Mouse (Mus musculus) MEL (cell line): ENCODE measurements around the gene Sort1. TPM values are rescaled to one million over a fixed set of nuclear protein-coding genes. Genes with fewer than 3 reads are reported as not detected.

Experiments
- DNase-seq: peaks from one replicate; pipeline ENCODE4 v3.0.0; 2011; ENCODE audit warnings: low read depth, low spot score
- H3K27ac ChIP-seq: 2 replicates; pipeline ENCODE4 v1.5.1; 2012; ENCODE audit warnings: low read depth, mild to moderate bottlenecking, control low read depth, low read length, moderate library complexity; ENCODE audit not compliant: control insufficient read depth
- H3K27me3 ChIP-seq, 2 experiments: fragments of 150-350 bp in 1 of 2; sonication (generic) in 1 of 2; 2 replicates each; pipeline ENCODE4 v1.6.1; 2012; ENCODE audit warnings: low read length in 2 of 2, mild to moderate bottlenecking in 2 of 2, improper control_type of control experiment in 1 of 2, moderate library complexity in 1 of 2; ENCODE audit not compliant: insufficient read depth in 2 of 2, control insufficient read depth in 1 of 2
- H3K36me3 ChIP-seq, 2 experiments: 2 replicates each; pipeline ENCODE4 v1.6.1; 2012 to 2014; ENCODE audit warnings: low read length in 2 of 2, improper control_type of control experiment in 1 of 2, inconsistent platforms in 1 of 2, mild to moderate bottlenecking in 1 of 2; ENCODE audit not compliant: insufficient read depth in 2 of 2, control insufficient read depth in 1 of 2
- H3K4me1 ChIP-seq, 2 experiments: fragments of 150-350 bp in 1 of 2; sonication (generic) in 1 of 2; 2 replicates each; pipeline ENCODE4 v1.6.1; 2012; ENCODE audit warnings: low read length in 2 of 2, improper control_type of control experiment in 1 of 2, mild to moderate bottlenecking in 1 of 2; ENCODE audit not compliant: insufficient read depth in 2 of 2, control insufficient read depth in 1 of 2
- H3K4me3 ChIP-seq, 2 experiments: fragments of 150-350 bp in 1 of 2; sonication (generic) in 1 of 2; 2 replicates each; pipeline ENCODE4 v1.5.1; 2012; ENCODE audit warnings: low read depth in 2 of 2, low read length in 2 of 2, mild to moderate bottlenecking in 2 of 2, moderate library complexity in 2 of 2, control low read depth in 1 of 2, improper control_type of control experiment in 1 of 2; ENCODE audit not compliant: control insufficient read depth in 1 of 2, insufficient read depth in 1 of 2
- H3K79me2 ChIP-seq: 2 replicates; pipeline ENCODE4 v1.6.1; 2012; ENCODE audit warnings: mild to moderate bottlenecking, low read length, moderate library complexity; ENCODE audit not compliant: control insufficient read depth, poor library complexity, insufficient read depth
- H3K9ac ChIP-seq: 2 replicates; pipeline ENCODE4 v1.6.1; 2012; ENCODE audit warnings: low read depth, mild to moderate bottlenecking, control low read depth, low read length, moderate library complexity; ENCODE audit not compliant: control insufficient read depth, poor library complexity, severe bottlenecking
- H3K9me3 ChIP-seq: fragments of 150-350 bp; sonication (generic); replicated peaks from 2 replicates; pipeline ENCODE4 v1.6.1; 2012; ENCODE audit warnings: mild to moderate bottlenecking, low read length, improper control_type of control experiment, moderate library complexity; ENCODE audit not compliant: insufficient read depth
- CHD1 ChIP-seq: IDR thresholded peaks from 2 replicates; pipeline ENCODE4 v1.6.1; 2012; ENCODE audit warnings: low read depth, mild to moderate bottlenecking, inconsistent platforms, low read length, improper control_type of control experiment
- CTCF ChIP-seq, 3 experiments: IDR thresholded peaks in 2 of 3; conservative IDR thresholded peaks in 1 of 3; 2 replicates each; pipeline ENCODE4 v1.5.1; 2011 to 2012; ENCODE audit warnings: low read length in 3 of 3, low read depth in 2 of 3, mild to moderate bottlenecking in 2 of 3, improper control_type of control experiment in 1 of 3, inconsistent platforms in 1 of 3, mixed read lengths in 1 of 3, moderate library complexity in 1 of 3; ENCODE audit not compliant: control insufficient read depth in 1 of 3, insufficient read depth in 1 of 3, poor library complexity in 1 of 3, severe bottlenecking in 1 of 3
- ELF1 ChIP-seq: IDR thresholded peaks from 2 replicates; pipeline ENCODE4 v1.6.1; 2014; ENCODE audit warnings: low read depth, mild to moderate bottlenecking, inconsistent platforms, low read length, improper control_type of control experiment, moderate library complexity
- EP300 ChIP-seq, 2 experiments: IDR thresholded peaks; 2 replicates each; pipeline ENCODE4 v1.6.1; 2011; ENCODE audit warnings: improper control_type of control experiment in 2 of 2, low read length in 2 of 2, low read depth in 1 of 2, mild to moderate bottlenecking in 1 of 2
- ETS1 ChIP-seq: IDR thresholded peaks from 2 replicates; pipeline ENCODE4 v1.6.1; 2012; ENCODE audit warnings: low read depth, mild to moderate bottlenecking, inconsistent platforms, low read length, improper control_type of control experiment, moderate library complexity
- KAT2A ChIP-seq: conservative IDR thresholded peaks from 2 replicates; pipeline ENCODE4 v1.6.1; 2012; ENCODE audit warnings: low read depth, low read length, improper control_type of control experiment, inconsistent platforms
- MAZ ChIP-seq: IDR thresholded peaks from 2 replicates; pipeline ENCODE4 v1.6.1; 2012; ENCODE audit warnings: low read depth, mild to moderate bottlenecking, inconsistent platforms, low read length, improper control_type of control experiment
- MXI1 ChIP-seq: IDR thresholded peaks from 2 replicates; pipeline ENCODE4 v1.6.1; 2011; ENCODE audit warnings: mild to moderate bottlenecking, low read depth, low read length, improper control_type of control experiment
- POLR2AphosphoS5 ChIP-seq: IDR thresholded peaks from 2 replicates; pipeline ENCODE4 v1.6.1; 2012; ENCODE audit warnings: low read depth, borderline replicate concordance, mild to moderate bottlenecking, inconsistent platforms, low read length, moderate library complexity, mixed read lengths
- RCOR1 ChIP-seq: IDR thresholded peaks from 2 replicates; pipeline ENCODE4 v1.6.1; 2012; ENCODE audit warnings: low read depth, mild to moderate bottlenecking, inconsistent platforms, low read length, improper control_type of control experiment
- SIN3A ChIP-seq: IDR thresholded peaks from 2 replicates; pipeline ENCODE4 v1.6.1; 2012; ENCODE audit warnings: low read length, improper control_type of control experiment, inconsistent platforms
- TCF12 ChIP-seq: IDR thresholded peaks from 2 replicates; pipeline ENCODE4 v1.6.1; 2014; ENCODE audit warnings: low read depth, mild to moderate bottlenecking, inconsistent platforms, low read length, improper control_type of control experiment, moderate library complexity
- USF2 ChIP-seq, 2 experiments: IDR thresholded peaks; 2 replicates each; pipeline ENCODE4 v1.6.1; 2011 to 2012; ENCODE audit warnings: improper control_type of control experiment in 2 of 2, low read length in 2 of 2, borderline replicate concordance in 1 of 2, inconsistent platforms in 1 of 2, low read depth in 1 of 2, mild to moderate bottlenecking in 1 of 2; ENCODE audit not compliant: insufficient read depth in 1 of 2
- ZC3H11A ChIP-seq: IDR thresholded peaks from 2 replicates; pipeline ENCODE4 v1.6.1; 2012; ENCODE audit warnings: low read depth, mild to moderate bottlenecking, inconsistent platforms, low read length, improper control_type of control experiment
- polyA plus RNA-seq, 2 experiments: library from polyadenylated mRNA; stranded (reverse) in 1 of 2; unstranded in 1 of 2; fragments of >175 nt in 1 of 2; fragments of >200 nt in 1 of 2; gene quantifications; 2 replicates each; pipeline versions ENCODE4 v1.2.1 to v1.2.4; 2012; ENCODE audit warnings: low replicate concordance in 2 of 2, low read depth in 1 of 2; ENCODE audit not compliant: insufficient read length in 2 of 2, insufficient read depth in 1 of 2, missing spikeins in 1 of 2
- total RNA-seq: library from RNA; depleted of rRNA; stranded (reverse); fragments of 300-350 nt; gene quantifications from 2 replicates; pipeline ENCODE4 v1.2.3, GENCODE M21; 2012

Sort1 gene
- total and polyA plus RNA-seq, 3 experiments, result 10.2 to 28.3 (median 22.7) TPM

DNA sequence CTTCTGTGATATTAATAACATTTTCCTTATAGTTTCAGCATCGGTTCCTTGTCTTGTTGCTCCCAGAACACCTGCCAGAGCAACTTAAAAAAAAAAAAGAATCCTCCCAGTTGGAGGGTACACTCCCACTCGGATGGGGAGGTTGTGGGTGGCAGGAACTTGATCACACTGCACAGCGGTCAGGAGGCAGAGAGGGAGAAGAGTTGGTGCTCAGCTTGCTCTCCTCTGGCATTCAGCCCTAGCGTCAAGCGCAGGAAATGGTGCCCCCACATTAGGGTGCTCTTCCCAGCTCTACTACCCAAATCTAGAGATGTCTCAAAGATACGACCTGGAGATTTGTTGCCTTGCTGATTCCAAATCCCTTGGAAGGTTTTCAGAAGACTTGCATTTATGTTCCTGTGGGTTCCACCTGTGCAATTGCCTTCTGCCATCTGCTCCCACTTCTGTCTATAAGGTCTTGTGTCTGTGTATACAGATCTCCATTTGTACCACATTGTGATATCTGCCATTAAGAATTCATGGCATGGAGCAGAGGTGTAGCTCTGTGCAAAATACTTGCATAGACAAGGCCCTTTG is 16.7 kb downstream of the Sort1 start:
- peaks cover 0 to 10% of the 10 kb centered on the region in 2 experiments; a peak in 2 of 4 replicates for H3K36me3 ChIP-seq
- no peaks in the 10 kb centered on the region for H3K27me3 ChIP-seq
- no peak overlapping the region for H3K9ac ChIP-seq
- no peak for DNase-seq
- peaks cover 5% of the 10 kb centered on the region for H3K79me2 ChIP-seq
- no peak overlapping the region for H3K27ac ChIP-seq
- peaks cover 4 to 12% of the 10 kb centered on the region in 2 experiments; a peak in 3 of 4 replicates for H3K4me1 ChIP-seq
- TF ChIP-seq ELF1 (no peak), POLR2AphosphoS5 (no peak), RCOR1 (no peak), MXI1 (no peak), CHD1 (no peak), ZC3H11A (no peak), CTCF (IDR thresholded peaks at IDR 0.05 in 2 of 3, conservative IDR thresholded peaks at IDR 0.05 in 1 of 3; ENCODE audit: control insufficient read depth in 1 of 3, insufficient read depth in 1 of 3, low read depth in 2 of 3, low read length in 3 of 3, poor library complexity in 1 of 3, severe bottlenecking in 1 of 3) (no peak)
- no peak overlapping the region for H3K4me3 ChIP-seq
- no peaks in the 10 kb centered on the region for H3K9me3 ChIP-seq

GRCm38 (mm10) chr3:108303683-108304082 is 19.8 kb downstream of the Sort1 start:
- Histone ChIP-seq H3K9me3 (no peaks in the 10 kb centered on the region), H3K36me3 (peaks cover 0 to 2% of the 10 kb centered on the region in 2 experiments; a peak in 1 of 4 replicates), H3K27ac (no peak overlapping the region), H3K4me3 (no peak overlapping the region), H3K9ac (no peak overlapping the region)
- TF ChIP-seq RCOR1, result no peak
- TF ChIP-seq MAZ, result no peak
- TF ChIP-seq ETS1, result no peak
- TF ChIP-seq KAT2A, result no peak
- TF ChIP-seq USF2 (IDR thresholded peaks at IDR 0.05; ENCODE audit: borderline replicate concordance in 1 of 2, insufficient read depth in 1 of 2, low read depth in 1 of 2, low read length in 2 of 2), result no peak
- no peak for TF ChIP-seq EP300 (IDR thresholded peaks at IDR 0.05; ENCODE audit: low read depth in 1 of 2, low read length in 2 of 2)
- TF ChIP-seq TCF12, result no peak
- TF ChIP-seq SIN3A, result no peak
- TF ChIP-seq, all 39 proteins: peak for 0
- no peak for DNase-seq
- H3K4me1 ChIP-seq, result 0 out of 4 replicates have a peak, but pooled peaks cover 0 to 7% of the 10 kb centered on the region in 2 experiments
- H3K27me3 ChIP-seq, result no peaks in the 10 kb centered on the region
- peaks cover 1% of the 10 kb centered on the region; the same call in 1 of the 2 replicates for H3K79me2 ChIP-seq
